Comparison of ENCODE assay signal across 17 mouse cellular contexts in genomic region chr2:67257455-67257854, GRCm38 (mm10).
DNase-seq lines count a peak whose midpoint lies in the region; ATAC-seq and TF ChIP-seq lines count a peak whose summit lies in the region.
"Had no signal": no experiment of that assay in that cellular context is flagged by ENCODE, and none has a peak within 500 bp of the region (broad histone marks: within the 10 kb centered on the region; RNA-seq: fewer than 3 reads in every experiment).

No protein-coding gene starts in this region.

- no peaks in the 10 kb centered on the region for H3K9me3 ChIP-seq in neural tube, embryonic 12.5 days
- H3K9me3 ChIP-seq in neural tube, embryonic 15.5 days (replicated peaks) = no peaks in the 10 kb centered on the region
- no peaks in the 10 kb centered on the region for H3K9me3 ChIP-seq in forebrain, embryonic 14.5 days (replicated peaks; ENCODE audit: control insufficient read depth, low read length)
- no peaks in the 10 kb centered on the region for H3K9me3 ChIP-seq in hindbrain, postnatal 0 days (ENCODE audit: low read length)
- H3K9me3 ChIP-seq: intestine, embryonic 15.5 days had no signal

- no peak overlapping the region for H3K4me2 ChIP-seq in neural tube, embryonic 12.5 days (replicated peaks)
- no peak overlapping the region for H3K4me2 ChIP-seq in neural tube, embryonic 15.5 days
- no peak overlapping the region for H3K4me2 ChIP-seq in forebrain, embryonic 14.5 days (ENCODE audit: low read length)
- no peak overlapping the region for H3K4me2 ChIP-seq in hindbrain, postnatal 0 days (ENCODE audit: low read depth, low read length)
- H3K4me2 ChIP-seq: intestine, embryonic 15.5 days had no signal

- no peaks in the 10 kb centered on the region for H3K4me1 ChIP-seq in neural tube, embryonic 12.5 days
- H3K4me1 ChIP-seq in neural tube, embryonic 15.5 days = peaks cover 3% of the 10 kb centered on the region; the same call in 1 of the 2 replicates
- peaks cover 4% of the 10 kb centered on the region; the same call in 1 of the 2 replicates for H3K4me1 ChIP-seq in forebrain, embryonic 14.5 days (ENCODE audit: control insufficient read depth, insufficient read depth, low read length)
- no peaks in the 10 kb centered on the region for H3K4me1 ChIP-seq in hindbrain, postnatal 0 days (ENCODE audit: insufficient read depth, low read length)
- no peaks in the 10 kb centered on the region for H3K4me1 ChIP-seq in heart, adult 2 months (ENCODE audit: control insufficient read depth, insufficient read depth, low read length)
- H3K4me1 ChIP-seq: intestine, embryonic 15.5 days had no signal

- no peak overlapping the region for H3K9ac ChIP-seq in neural tube, embryonic 12.5 days
- no peak overlapping the region for H3K9ac ChIP-seq in neural tube, embryonic 15.5 days (replicated peaks)
- no peak overlapping the region for H3K9ac ChIP-seq in forebrain, embryonic 14.5 days (ENCODE audit: low read length)
- no peak overlapping the region for H3K9ac ChIP-seq in hindbrain, postnatal 0 days (replicated peaks; ENCODE audit: low read length)
- H3K9ac ChIP-seq in heart, adult 2 months (ENCODE audit: low read depth, low read length) = no peak overlapping the region
- H3K9ac ChIP-seq: intestine, embryonic 15.5 days had no signal

- TF ChIP-seq EP300 in heart, adult 2 months (IDR thresholded peaks at IDR 0.05; ENCODE audit: insufficient read depth, low read depth, low read length) = no peak

- peak; percentile 66 for ATAC-seq in neural tube, embryonic 12.5 days (ENCODE audit: low FRiP score, low read depth)
- no peak for ATAC-seq in neural tube, embryonic 15.5 days (ENCODE audit: low FRiP score)
- ATAC-seq in forebrain, embryonic 14.5 days = peak; percentile 90
- peak; percentile 32; the same call in 1 of the 2 replicates for ATAC-seq in hindbrain, postnatal 0 days
- ATAC-seq: intestine, embryonic 15.5 days had no signal

- no peak for TF ChIP-seq POLR2A in heart, adult 2 months (IDR thresholded peaks at IDR 0.05; ENCODE audit: insufficient read depth, low read depth, low read length)

- intact Hi-C loops in heart, adult 2 months (cut with DNase I) = no loop called here

- H3K4me3 ChIP-seq in neural tube, embryonic 12.5 days = no peak overlapping the region
- H3K4me3 ChIP-seq in neural tube, embryonic 15.5 days (replicated peaks) = no peak overlapping the region
- H3K4me3 ChIP-seq in forebrain, embryonic 14.5 days (ENCODE audit: low read depth, low read length) = no peak overlapping the region
- H3K4me3 ChIP-seq in hindbrain, postnatal 0 days (ENCODE audit: low read length) = no peak overlapping the region
- no peak overlapping the region for H3K4me3 ChIP-seq in heart, adult 2 months
- H3K4me3 ChIP-seq: intestine, embryonic 15.5 days had no signal

- TF ChIP-seq CTCF in hindbrain, postnatal 0 days (IDR thresholded peaks at IDR 0.05; ENCODE audit: low read depth) = no peak
- TF ChIP-seq CTCF in heart, adult 2 months (IDR thresholded peaks at IDR 0.05) = no peak

- H3K27ac ChIP-seq in neural tube, embryonic 12.5 days = no peak overlapping the region
- no peak overlapping the region for H3K27ac ChIP-seq in neural tube, embryonic 15.5 days (replicated peaks)
- no peak overlapping the region for H3K27ac ChIP-seq in forebrain, embryonic 14.5 days (ENCODE audit: low read depth, low read length)
- no peak overlapping the region for H3K27ac ChIP-seq in hindbrain, postnatal 0 days
- no peak overlapping the region for H3K27ac ChIP-seq in heart, adult 2 months
- H3K27ac ChIP-seq: intestine, embryonic 15.5 days; kidney, postnatal 0 days had no signal

- H3K27me3 ChIP-seq in neural tube, embryonic 12.5 days (replicated peaks) = no peaks in the 10 kb centered on the region
- H3K27me3 ChIP-seq in neural tube, embryonic 15.5 days (replicated peaks) = no peaks in the 10 kb centered on the region
- no peaks in the 10 kb centered on the region for H3K27me3 ChIP-seq in forebrain, embryonic 14.5 days (replicated peaks; ENCODE audit: control insufficient read depth, insufficient read depth, low read length)
- H3K27me3 ChIP-seq in hindbrain, postnatal 0 days (ENCODE audit: insufficient read depth, low read length) = no peaks in the 10 kb centered on the region
- H3K27me3 ChIP-seq in heart, adult 2 months (ENCODE audit: control insufficient read depth, insufficient read depth, low read length) = no peaks in the 10 kb centered on the region
- H3K27me3 ChIP-seq: intestine, embryonic 15.5 days had no signal

- DNase-seq in forebrain, embryonic 14.5 days (ENCODE audit: low spot score) = peak; percentile 65
- peak; percentile 13 for DNase-seq in hindbrain, postnatal 0 days (ENCODE audit: low spot score)
- DNase-seq in frontal cortex, adult 2 months (ENCODE audit: extremely low spot score in 1 of 2, low spot score in 1 of 2) = no peak
- no peak for DNase-seq in layer of hippocampus, adult 11-12 months (ENCODE audit: low spot score)
- no peak for DNase-seq in heart, adult 2 months
- DNase-seq: adrenal gland, postnatal 14 days; cerebellum, adult 9-10 months; heart, postnatal 10 days; layer of hippocampus, adult 9-11 months; liver; lung, adult 18-20 months; lung, postnatal 36 days; right cerebral cortex, postnatal 4 days had no signal

- no peaks in the 10 kb centered on the region for H3K79me2 ChIP-seq in heart, adult 2 months (replicated peaks; ENCODE audit: control insufficient read depth, insufficient read depth, low read length)

- WGBS in neural tube, embryonic 12.5 days = 47% methylated on average over 1 of the region's 1 CpGs
- 32% methylated on average over 1 of the region's 1 CpGs for WGBS in neural tube, embryonic 15.5 days
- 2% methylated on average over 1 of the region's 1 CpGs for WGBS in forebrain, embryonic 14.5 days
- 29% methylated on average over 1 of the region's 1 CpGs for WGBS in hindbrain, postnatal 0 days
- WGBS in heart, adult 2 months = 70% methylated on average over 1 of the region's 1 CpGs

- no peaks in the 10 kb centered on the region for H3K36me3 ChIP-seq in neural tube, embryonic 12.5 days
- H3K36me3 ChIP-seq in neural tube, embryonic 15.5 days = no peaks in the 10 kb centered on the region
- no peaks in the 10 kb centered on the region for H3K36me3 ChIP-seq in forebrain, embryonic 14.5 days (ENCODE audit: control insufficient read depth, insufficient read depth, low read length)
- no peaks in the 10 kb centered on the region for H3K36me3 ChIP-seq in hindbrain, postnatal 0 days (ENCODE audit: insufficient read depth, low read length)
- H3K36me3 ChIP-seq in heart, adult 2 months (ENCODE audit: control insufficient read depth, insufficient read depth, low read length) = no peaks in the 10 kb centered on the region
- H3K36me3 ChIP-seq: intestine, embryonic 15.5 days had no signal

Comparison
In these comparisons a context has a peak if more than half of its experiments do, and no peak if none do; other contexts are left out.
1. DNase-seq: peak in forebrain, embryonic 14.5 days (single experiment) and hindbrain, postnatal 0 days (single experiment); none in frontal cortex, adult 2 months (0 of 2), layer of hippocampus, adult 11-12 months (single experiment) and heart, adult 2 months (0 of 2).